Mouse (Mus musculus) cerebellum, postnatal 14 days (tissue): ENCODE measurements around the gene Etfb.
"Not testable (repeated sequence)": the region's sequence is repeated elsewhere in the genome, so short reads cannot be mapped to it uniquely, and the experiment has no call there.

Experiments
- DNase-seq, 2 experiments: peaks; one replicate each; pipeline ENCODE4 v3.0.0; 2021; ENCODE audit warnings: mixed read lengths in 2 of 2

Gene Etfb

GRCm38 (mm10) chr7:43443917-43444293 lies at the start of gene Etfb, which contains the start of gene Gm45233:
Etfb (plus strand) TSS chr7:43444083.
Gm45233 (plus strand) TSS chr7:43444128.
- DNase-seq: peak; percentile 92 to 94

- no peak for DNase-seq
These were observed 44.4 kb upstream of the Etfb start for GRCm38 (mm10) chr7:43399501-43399900.

GRCm38 (mm10) chr7:43402718-43403117 lies 41.2 kb upstream of the Etfb start:
- DNase-seq: no peak

- no peak for DNase-seq
These were observed 36.3 kb upstream of the Etfb start for GRCm38 (mm10) chr7:43407573-43407972.

- no peak for DNase-seq
These were observed 35.7 kb upstream of the Etfb start, which contains the start of gene Siglecg for GRCm38 (mm10) chr7:43408131-43408553. Siglecg (plus strand) TSS chr7:43408204.

- no peak for DNase-seq
These were observed 34.8 kb upstream of the Etfb start for GRCm38 (mm10) chr7:43409084-43409483.

- DNase-seq: not testable (repeated sequence)
These were observed 32.2 kb upstream of the Etfb start for GRCm38 (mm10) chr7:43411724-43412123.

- DNase-seq: peak in 1 of 2 experiments; percentile 9
These were observed 26.6 kb upstream of the Etfb start for GRCm38 (mm10) chr7:43417298-43417697.

GRCm38 (mm10) chr7:43422995-43423617 lies 20.8 kb upstream of the Etfb start:
- peak; percentile 88 to 91 for DNase-seq

- no peak for DNase-seq
These were observed 19.8 kb upstream of the Etfb start for GRCm38 (mm10) chr7:43423991-43424625.

GRCm38 (mm10) chr7:43427406-43427805 lies 16.5 kb upstream of the Etfb start, which contains the start of gene Lim2:
Lim2 (plus strand) TSS chr7:43427670.
- no peak for DNase-seq

GRCm38 (mm10) chr7:43429500-43429899 lies 14.4 kb upstream of the Etfb start:
- DNase-seq: no peak

- no peak for DNase-seq
These were observed 11.0 kb upstream of the Etfb start for GRCm38 (mm10) chr7:43432891-43433290.

- no peak for DNase-seq
These were observed 9.2 kb upstream of the Etfb start for GRCm38 (mm10) chr7:43434676-43435075.

GRCm38 (mm10) chr7:43436341-43437255 lies 7.3 kb upstream of the Etfb start, which contains the start of gene Nkg7:
Nkg7 (plus strand) TSS chr7:43437073.
- no peak for DNase-seq

- DNase-seq: no peak
These were observed 5.3 kb upstream of the Etfb start for GRCm38 (mm10) chr7:43438611-43439010.

- DNase-seq: no peak
These were observed 3.4 kb upstream of the Etfb start, which contains the start of gene Cldnd2 for GRCm38 (mm10) chr7:43440482-43440881. Cldnd2 (plus strand) TSS chr7:43440782.

GRCm38 (mm10) chr7:43441071-43441470 lies 2.8 kb upstream of the Etfb start:
- DNase-seq: no peak

GRCm38 (mm10) chr7:43442684-43443083 lies 1.2 kb upstream of the Etfb start:
- DNase-seq: no peak

- DNase-seq: peak; percentile 55 to 64
These were observed 562 bp upstream of the Etfb start for GRCm38 (mm10) chr7:43443126-43443916.

- DNase-seq: no peak
These were observed 3.9 kb downstream of the Etfb start for GRCm38 (mm10) chr7:43447801-43448200.

GRCm38 (mm10) chr7:43448246-43448645 lies 4.4 kb downstream of the Etfb start:
- DNase-seq: no peak
